Mouse (Mus musculus) bone marrow macrophage, adult 2 months (primary cell): ENCODE results near the gene N4bp1. TPM values are rescaled to one million over a fixed set of nuclear protein-coding genes. Genes with fewer than 3 reads are reported as not detected.

Experiments
- H3K27ac ChIP-seq: 2 replicates; pipeline ENCODE4 v1.5.1; 2012; ENCODE audit warnings: low read depth, low read length; ENCODE audit not compliant: insufficient read depth
- H3K4me1 ChIP-seq: 2 replicates; pipeline ENCODE4 v1.6.1; 2012; ENCODE audit warnings: low read length; ENCODE audit not compliant: control insufficient read depth, insufficient read depth
- H3K4me3 ChIP-seq: 2 replicates; pipeline ENCODE4 v1.5.1; 2012; ENCODE audit warnings: mild to moderate bottlenecking, low read length, moderate library complexity; ENCODE audit not compliant: insufficient read depth
- CTCF ChIP-seq: IDR thresholded peaks from 2 replicates; pipeline ENCODE4 v1.5.1; 2012; ENCODE audit warnings: low read depth, mild to moderate bottlenecking, low read length, moderate library complexity
- POLR2A ChIP-seq: IDR thresholded peaks from 2 replicates; pipeline ENCODE4 v1.6.1; 2012; ENCODE audit warnings: mild to moderate bottlenecking, low read depth, low read length, borderline replicate concordance
- polyA plus RNA-seq: library from polyadenylated mRNA; stranded (reverse); fragments of >200 nt; gene quantifications from 2 replicates; pipeline ENCODE4 v1.2.4, GENCODE M21; 2012; ENCODE audit not compliant: missing spikeins, insufficient read depth, insufficient read length

Gene N4bp1
- polyA plus RNA-seq, 1 experiment = 31.1 TPM

GRCm38 (mm10) chr8:86759090-86759491, 126.0 kb downstream of the N4bp1 start:
- TF ChIP-seq CTCF (no peak), POLR2A (no peak)
- Histone ChIP-seq H3K27ac (no peak overlapping the region), H3K4me1 (peaks cover 24% of the 10 kb centered on the region), H3K4me3 (no peak overlapping the region)

DNA sequence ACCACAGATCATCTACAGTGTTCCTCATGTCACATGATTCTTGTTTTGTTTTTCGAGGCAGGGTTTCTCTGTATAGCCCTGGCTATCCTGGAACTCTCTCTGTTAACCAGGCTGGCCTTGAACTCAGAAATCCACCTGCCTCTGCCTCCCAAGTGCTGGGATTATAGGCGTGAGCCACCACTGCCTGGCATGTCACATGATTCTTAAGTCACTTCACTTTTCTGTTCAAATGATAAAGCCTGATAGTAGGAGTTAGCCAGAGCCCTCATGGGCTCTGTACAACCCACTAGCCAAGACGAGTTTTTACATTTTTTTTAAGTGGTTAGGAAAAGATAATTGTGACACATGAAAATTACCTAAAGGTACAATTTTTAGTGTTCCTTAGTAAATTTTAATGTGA, 126.4 kb downstream of the N4bp1 start:
- Histone ChIP-seq H3K4me1 (peaks cover 24% of the 10 kb centered on the region), H3K4me3 (no peak overlapping the region), H3K27ac (no peak overlapping the region)
- TF ChIP-seq CTCF = no peak
- TF ChIP-seq POLR2A = no peak

Other genes starting within 250 kb of the N4bp1 start
- 0.91 TPM in 1 of 2 replicates, not detected in the other for gene Gm10638, start 139.6 kb downstream of the N4bp1 start, polyA plus RNA-seq
- 11.1 and 11.8 TPM in 2 replicates for gene Siah1a, start 139.3 kb downstream of the N4bp1 start, polyA plus RNA-seq